Mouse (Mus musculus): Measurements from ENCODE around the gene Adamts6. TPM values are rescaled to one million over a fixed set of nuclear protein-coding genes. Genes with fewer than 3 reads are reported as not detected.

Adamts6 gene
- polyA plus RNA-seq (2014; fragmentation: Nextera tagmentation; extraction: Ambion mirVana), result 2.6 and 3.1 TPM in 2 replicates

GRCm38 (mm10) chr13:104287366-104288225 lies at the start of gene Adamts6:
Gene Adamts6 (plus strand): TSS chr13:104287835.
- DNase-seq (ENCODE audit: low spot score), result peak; percentile 14
- no peaks in the 10 kb centered on the region for H3K9me3 ChIP-seq (ENCODE audit: control insufficient read depth, low read length)
- H3K4me3 ChIP-seq (ENCODE audit: low read depth, low read length), result peak within 1 kb of the TSS; percentile 43
- no peak for ATAC-seq (ENCODE audit: insufficient read depth, low FRiP score, low TSS enrichment)
- H3K4me2 ChIP-seq (ENCODE audit: low read depth), result peak within 1 kb of the TSS; percentile 42
- WGBS, result under 1% methylated on average over 23 of the region's 23 CpGs
- no peaks in the 10 kb centered on the region for H3K36me3 ChIP-seq (ENCODE audit: control insufficient read depth, insufficient read depth, low read length)
- H3K27ac ChIP-seq (ENCODE audit: low read depth, low read length), result no peak within 1 kb of the TSS
- H3K4me1 ChIP-seq (ENCODE audit: control insufficient read depth, insufficient read depth, low read length), result no peaks in the 10 kb centered on the region; the same call in 1 of the 2 replicates
- H3K27me3 ChIP-seq (ENCODE audit: control insufficient read depth, insufficient read depth, low read length), result no peaks in the 10 kb centered on the region
- peak within 1 kb of the TSS; percentile 45 for H3K9ac ChIP-seq (ENCODE audit: low read length)

GRCm38 (mm10) chr13:104258997-104259396 lies 28.6 kb upstream of the Adamts6 start:
- Histone ChIP-seq H3K4me2 (ENCODE audit: low read depth) (no peak overlapping the region), H3K36me3 (ENCODE audit: control insufficient read depth, insufficient read depth, low read length) (no peaks in the 10 kb centered on the region), H3K27ac (ENCODE audit: low read depth, low read length) (no peak overlapping the region), H3K4me1 (ENCODE audit: control insufficient read depth, insufficient read depth, low read length) (no peaks in the 10 kb centered on the region), H3K4me3 (ENCODE audit: low read depth, low read length) (no peak overlapping the region), H3K9ac (ENCODE audit: low read length) (no peak overlapping the region), H3K9me3 (ENCODE audit: control insufficient read depth, low read length) (no peaks in the 10 kb centered on the region), H3K27me3 (ENCODE audit: control insufficient read depth, insufficient read depth, low read length) (no peaks in the 10 kb centered on the region)
- ATAC-seq (ENCODE audit: insufficient read depth, low FRiP score, low TSS enrichment), result no peak
- 91% methylated on average over 3 of the region's 3 CpGs for WGBS
- DNase-seq (ENCODE audit: low spot score), result no peak

GRCm38 (mm10) chr13:104285031-104285431 lies 2.6 kb upstream of the Adamts6 start:
- WGBS, result 6% methylated on average over 2 of the region's 2 CpGs
- DNase-seq (ENCODE audit: low spot score), result no peak

GRCm38 (mm10) chr13:104285737-104286311 lies 1.8 kb upstream of the Adamts6 start:
- H3K4me3 ChIP-seq (ENCODE audit: low read depth, low read length), result peak overlapping the region; percentile 43
- peak overlapping the region; percentile 42 for H3K4me2 ChIP-seq (ENCODE audit: low read depth)
- ATAC-seq (ENCODE audit: insufficient read depth, low FRiP score, low TSS enrichment) (no peak), DNase-seq (ENCODE audit: low spot score) (peak; percentile 30)
- H3K36me3 ChIP-seq (ENCODE audit: control insufficient read depth, insufficient read depth, low read length), result no peaks in the 10 kb centered on the region
- WGBS, result 2% methylated on average over 10 of the region's 10 CpGs
- no peaks in the 10 kb centered on the region for H3K9me3 ChIP-seq (ENCODE audit: control insufficient read depth, low read length)
- H3K27ac ChIP-seq (ENCODE audit: low read depth, low read length), result no peak overlapping the region
- peak overlapping the region; percentile 15; the same call in 1 of the 2 replicates for H3K9ac ChIP-seq (ENCODE audit: low read length)
- H3K27me3 ChIP-seq (ENCODE audit: control insufficient read depth, insufficient read depth, low read length), result no peaks in the 10 kb centered on the region
- no peaks in the 10 kb centered on the region; the same call in 1 of the 2 replicates for H3K4me1 ChIP-seq (ENCODE audit: control insufficient read depth, insufficient read depth, low read length)

More at GRCm38 (mm10) chr13:104285031-104285431, 2.6 kb upstream of the Adamts6 start:
- Histone ChIP-seq H3K36me3 (ENCODE audit: control insufficient read depth, insufficient read depth, low read length) (no peaks in the 10 kb centered on the region), H3K4me3 (ENCODE audit: low read depth, low read length) (no peak overlapping the region), H3K9ac (ENCODE audit: low read length) (no peak overlapping the region), H3K9me3 (ENCODE audit: control insufficient read depth, low read length) (no peaks in the 10 kb centered on the region), H3K27me3 (ENCODE audit: control insufficient read depth, insufficient read depth, low read length) (no peaks in the 10 kb centered on the region), H3K4me1 (ENCODE audit: control insufficient read depth, insufficient read depth, low read length) (no peaks in the 10 kb centered on the region; the same call in 1 of the 2 replicates), H3K27ac (ENCODE audit: low read depth, low read length) (no peak overlapping the region), H3K4me2 (ENCODE audit: low read depth) (no peak overlapping the region)
- ATAC-seq (ENCODE audit: insufficient read depth, low FRiP score, low TSS enrichment), result no peak

GRCm38 (mm10) chr13:104286336-104286735 lies 1.3 kb upstream of the Adamts6 start:
- 5% methylated on average over 4 of the region's 4 CpGs for WGBS
- no peak for ATAC-seq (ENCODE audit: insufficient read depth, low FRiP score, low TSS enrichment)

GRCm38 (mm10) chr13:104286897-104287309 lies 732 bp upstream of the Adamts6 start:
- Histone ChIP-seq H3K27me3 (ENCODE audit: control insufficient read depth, insufficient read depth, low read length) (no peaks in the 10 kb centered on the region), H3K4me2 (ENCODE audit: low read depth) (peak overlapping the region; percentile 42), H3K27ac (ENCODE audit: low read depth, low read length) (no peak overlapping the region), H3K36me3 (ENCODE audit: control insufficient read depth, insufficient read depth, low read length) (no peaks in the 10 kb centered on the region), H3K9ac (ENCODE audit: low read length) (no peak overlapping the region), H3K9me3 (ENCODE audit: control insufficient read depth, low read length) (no peaks in the 10 kb centered on the region), H3K4me1 (ENCODE audit: control insufficient read depth, insufficient read depth, low read length) (no peaks in the 10 kb centered on the region; the same call in 1 of the 2 replicates), H3K4me3 (ENCODE audit: low read depth, low read length) (peak overlapping the region; percentile 43)
- ATAC-seq (ENCODE audit: insufficient read depth, low FRiP score, low TSS enrichment) (peak; percentile 94), DNase-seq (ENCODE audit: low spot score) (peak; percentile 89)
- WGBS, result 1% methylated on average over 10 of the region's 10 CpGs

More at GRCm38 (mm10) chr13:104286336-104286735, 1.3 kb upstream of the Adamts6 start:
- Histone ChIP-seq H3K9me3 (ENCODE audit: control insufficient read depth, low read length) (no peaks in the 10 kb centered on the region), H3K36me3 (ENCODE audit: control insufficient read depth, insufficient read depth, low read length) (no peaks in the 10 kb centered on the region), H3K27ac (ENCODE audit: low read depth, low read length) (no peak overlapping the region), H3K4me1 (ENCODE audit: control insufficient read depth, insufficient read depth, low read length) (no peaks in the 10 kb centered on the region; the same call in 1 of the 2 replicates), H3K27me3 (ENCODE audit: control insufficient read depth, insufficient read depth, low read length) (no peaks in the 10 kb centered on the region), H3K9ac (ENCODE audit: low read length) (no peak overlapping the region), H3K4me2 (ENCODE audit: low read depth) (peak overlapping the region; percentile 42), H3K4me3 (ENCODE audit: low read depth, low read length) (peak overlapping the region; percentile 43)
- DNase-seq (ENCODE audit: low spot score), result no peak

GRCm38 (mm10) chr13:104288226-104288859 lies 708 bp downstream of the Adamts6 start:
- no peaks in the 10 kb centered on the region for H3K9me3 ChIP-seq (ENCODE audit: control insufficient read depth, low read length)
- H3K4me2 ChIP-seq (ENCODE audit: low read depth), result peak overlapping the region; percentile 42
- DNase-seq (ENCODE audit: low spot score) (peak; percentile 63), ATAC-seq (ENCODE audit: insufficient read depth, low FRiP score, low TSS enrichment) (peak; percentile 60; the same call in 1 of the 2 replicates)
- no peaks in the 10 kb centered on the region; the same call in 1 of the 2 replicates for H3K4me1 ChIP-seq (ENCODE audit: control insufficient read depth, insufficient read depth, low read length)
- no peaks in the 10 kb centered on the region for H3K36me3 ChIP-seq (ENCODE audit: control insufficient read depth, insufficient read depth, low read length)
- peak overlapping the region; percentile 45 for H3K9ac ChIP-seq (ENCODE audit: low read length)
- no peaks in the 10 kb centered on the region for H3K27me3 ChIP-seq (ENCODE audit: control insufficient read depth, insufficient read depth, low read length)
- no peak overlapping the region for H3K27ac ChIP-seq (ENCODE audit: low read depth, low read length)
- WGBS, result 1% methylated on average over 7 of the region's 7 CpGs
- H3K4me3 ChIP-seq (ENCODE audit: low read depth, low read length), result peak overlapping the region; percentile 43

- Histone ChIP-seq H3K4me1 (ENCODE audit: control insufficient read depth, insufficient read depth, low read length) (no peaks in the 10 kb centered on the region; the same call in 1 of the 2 replicates), H3K27ac (ENCODE audit: low read depth, low read length) (no peak overlapping the region), H3K9ac (ENCODE audit: low read length) (no peak overlapping the region), H3K27me3 (ENCODE audit: control insufficient read depth, insufficient read depth, low read length) (no peaks in the 10 kb centered on the region), H3K4me3 (ENCODE audit: low read depth, low read length) (no peak overlapping the region), H3K4me2 (ENCODE audit: low read depth) (no peak overlapping the region), H3K36me3 (ENCODE audit: control insufficient read depth, insufficient read depth, low read length) (no peaks in the 10 kb centered on the region), H3K9me3 (ENCODE audit: control insufficient read depth, low read length) (no peaks in the 10 kb centered on the region)
- no peak for ATAC-seq (ENCODE audit: insufficient read depth, low FRiP score, low TSS enrichment)
- DNase-seq (ENCODE audit: low spot score), result no peak
Measured at GRCm38 (mm10) chr13:104289176-104289575, 1.5 kb downstream of the Adamts6 start.
